Mouse (Mus musculus): Measurements from ENCODE around the gene Slc38a6. TPM values are rescaled to one million over a fixed set of nuclear protein-coding genes. Genes with fewer than 3 reads are reported as not detected.

Slc38a6 gene
- total RNA-seq, 2 experiments from 2014 or later, result 13.9 to 14.8 TPM

- no peak for DNase-seq (ENCODE audit: low spot score in 2 of 2)
These were observed 31.4 kb downstream of the Slc38a6 start for GRCm38 (mm10) chr12:73317706-73318686.

- no peak for DNase-seq (ENCODE audit: low spot score in 2 of 2)
These were observed 37.6 kb downstream of the Slc38a6 start for GRCm38 (mm10) chr12:73324180-73324586.

GRCm38 (mm10) chr12:73324742-73325141 lies 38.2 kb downstream of the Slc38a6 start:
- DNase-seq (ENCODE audit: low spot score in 2 of 2), result peak in 1 of 2 experiments; percentile 37

GRCm38 (mm10) chr12:73325181-73325580 lies 38.6 kb downstream of the Slc38a6 start:
- no peak for DNase-seq (ENCODE audit: low spot score in 2 of 2)

- no peak for DNase-seq (ENCODE audit: low spot score in 2 of 2)
These were observed 39.0 kb downstream of the Slc38a6 start for GRCm38 (mm10) chr12:73325617-73326016.

- no peak for DNase-seq (ENCODE audit: low spot score in 2 of 2)
These were observed 40.8 kb downstream of the Slc38a6 start for GRCm38 (mm10) chr12:73327381-73327780.

GRCm38 (mm10) chr12:73328448-73329167 lies 42.0 kb downstream of the Slc38a6 start:
- DNase-seq (ENCODE audit: low spot score in 2 of 2), result no peak

GRCm38 (mm10) chr12:73330236-73330635 lies 43.7 kb downstream of the Slc38a6 start:
- no peak for DNase-seq (ENCODE audit: low spot score in 2 of 2)

GRCm38 (mm10) chr12:73332701-73333100 lies 46.1 kb downstream of the Slc38a6 start:
- no peak for DNase-seq (ENCODE audit: low spot score in 2 of 2)

- peak in 1 of 2 experiments; percentile 51 for DNase-seq (ENCODE audit: low spot score in 2 of 2)
These were observed 47.5 kb downstream of the Slc38a6 start for GRCm38 (mm10) chr12:73334051-73334551.

- DNase-seq (ENCODE audit: low spot score in 2 of 2), result no peak
These were observed 50.5 kb downstream of the Slc38a6 start for GRCm38 (mm10) chr12:73337127-73337526.

GRCm38 (mm10) chr12:73340642-73341293 lies 54.2 kb downstream of the Slc38a6 start:
- no peak for DNase-seq (ENCODE audit: low spot score in 2 of 2)

GRCm38 (mm10) chr12:73341703-73342663 lies 55.4 kb downstream of the Slc38a6 start:
- DNase-seq (ENCODE audit: low spot score in 2 of 2), result no peak

GRCm38 (mm10) chr12:73344300-73344699 lies 57.7 kb downstream of the Slc38a6 start:
- DNase-seq (ENCODE audit: low spot score in 2 of 2), result no peak

GRCm38 (mm10) chr12:73345157-73345556 lies 58.6 kb downstream of the Slc38a6 start:
- no peak for DNase-seq (ENCODE audit: low spot score in 2 of 2)

GRCm38 (mm10) chr12:73347202-73347601 lies 60.6 kb downstream of the Slc38a6 start:
- DNase-seq (ENCODE audit: low spot score in 2 of 2), result no peak

GRCm38 (mm10) chr12:73350466-73350865 lies 63.9 kb downstream of the Slc38a6 start:
- DNase-seq (ENCODE audit: low spot score in 2 of 2), result no peak

- no peak for DNase-seq (ENCODE audit: low spot score in 2 of 2)
These were observed 64.4 kb downstream of the Slc38a6 start for GRCm38 (mm10) chr12:73350982-73351381.

- no peak for DNase-seq (ENCODE audit: low spot score in 2 of 2)
These were observed 65.2 kb downstream of the Slc38a6 start for GRCm38 (mm10) chr12:73351746-73352145.

- peak in 1 of 2 experiments; percentile 54 for DNase-seq (ENCODE audit: low spot score in 2 of 2)
These were observed 66.8 kb downstream of the Slc38a6 start for GRCm38 (mm10) chr12:73353362-73353761.
